Comparison of ENCODE assay signal across 12 mouse cellular contexts in genomic region chr1:71528808-71529648, GRCm38 (mm10).
"Had no signal": no experiment of that assay in that cellular context is flagged by ENCODE, and none has a peak within 500 bp of the region (broad histone marks: within the 10 kb centered on the region; RNA-seq: fewer than 3 reads in every experiment).

No protein-coding gene starts in this region.

- DNase-seq: kidney, adult 2 months; kidney, postnatal 14 days; left cerebral cortex, postnatal 4 days; lung, embryonic 14.5 days; lung, postnatal 10 days; lung, postnatal 4 days; thymus, postnatal 25 days had no signal

- H3K9ac ChIP-seq: kidney, embryonic 15.5 days; liver, embryonic 15.5 days; lung, embryonic 14.5 days; midbrain, embryonic 13.5 days had no signal

- H3K36me3 ChIP-seq: kidney, embryonic 15.5 days; liver, embryonic 15.5 days; midbrain, embryonic 13.5 days had no signal

- H3K4me3 ChIP-seq: kidney, embryonic 15.5 days; liver, embryonic 15.5 days; midbrain, embryonic 13.5 days had no signal

- ATAC-seq: midbrain, embryonic 13.5 days had no signal

- H3K4me2 ChIP-seq: kidney, embryonic 15.5 days; liver, embryonic 11.5 days; liver, embryonic 15.5 days; lung, embryonic 14.5 days; midbrain, embryonic 13.5 days had no signal

- H3K27ac ChIP-seq: kidney, embryonic 15.5 days; liver, embryonic 15.5 days; midbrain, embryonic 13.5 days; stomach, postnatal 0 days had no signal

- H3K4me1 ChIP-seq: kidney, embryonic 15.5 days; liver, embryonic 15.5 days; midbrain, embryonic 13.5 days had no signal

- H3K9me3 ChIP-seq: kidney, embryonic 15.5 days; liver, embryonic 15.5 days; midbrain, embryonic 13.5 days had no signal

- H3K27me3 ChIP-seq: kidney, embryonic 15.5 days; liver, embryonic 15.5 days; midbrain, embryonic 13.5 days had no signal
